Mouse (Mus musculus) liver, postnatal 0 days (tissue): Measurements from ENCODE around the gene Rfc1. TPM values are rescaled to one million over a fixed set of nuclear protein-coding genes. Genes with fewer than 3 reads are reported as not detected.

Experiments
- ATAC-seq: fragments of 200-750 bp; cut with Nextera tagmentation; 2 replicates; pipeline ENCODE4 v1.8.0; 2017; ENCODE audit warnings: mild to moderate bottlenecking, moderate library complexity
- DNase-seq: peaks from one replicate; pipeline ENCODE4 v3.0.0-alpha.2; 2016
- H3K27ac ChIP-seq: fragments of 300-500 bp; sonication (generic); 2 replicates; pipeline ENCODE4 v1.5.1; 2014; ENCODE audit warnings: antibody characterized with exemption, moderate library complexity, mild to moderate bottlenecking, low read depth
- H3K27me3 ChIP-seq: fragments of 300-500 bp; sonication (generic); 2 replicates; pipeline ENCODE4 v1.6.1; 2014; ENCODE audit warnings: low read length, control low read depth, mixed read lengths; ENCODE audit not compliant: insufficient read depth
- H3K36me3 ChIP-seq: fragments of 300-500 bp; sonication (generic); replicated peaks from 2 replicates; pipeline ENCODE4 v1.6.1; 2014; ENCODE audit warnings: mild to moderate bottlenecking, control low read depth, low read length, moderate library complexity, mixed read lengths; ENCODE audit not compliant: insufficient read depth
- H3K4me1 ChIP-seq: fragments of 300-500 bp; sonication (generic); 2 replicates; pipeline ENCODE4 v1.6.1; 2014; ENCODE audit warnings: antibody characterized with exemption, mild to moderate bottlenecking, control low read depth; ENCODE audit not compliant: insufficient read depth
- H3K4me2 ChIP-seq: fragments of 300-500 bp; sonication (generic); 2 replicates; pipeline ENCODE4 v1.6.1; 2014; ENCODE audit warnings: low read depth, mild to moderate bottlenecking, low read length, moderate library complexity, mixed read lengths
- H3K4me3 ChIP-seq: fragments of 300-500 bp; sonication (generic); 2 replicates; pipeline ENCODE4 v1.5.1; 2014; ENCODE audit warnings: low read depth, low read length
- H3K9ac ChIP-seq: fragments of 300-500 bp; sonication (generic); replicated peaks from 2 replicates; pipeline ENCODE4 v1.6.1; 2014; ENCODE audit warnings: mild to moderate bottlenecking, moderate library complexity
- H3K9me3 ChIP-seq: fragments of 300-500 bp; sonication (generic); 2 replicates; pipeline ENCODE4 v1.6.1; 2016; ENCODE audit warnings: mild to moderate bottlenecking, control low read depth, low read length, mixed read lengths
- CTCF ChIP-seq: sonication (generic); IDR thresholded peaks from 2 replicates; pipeline ENCODE4 v1.5.1; 2016; ENCODE audit warnings: antibody characterized with exemption, low read depth
- EP300 ChIP-seq: IDR thresholded peaks from 2 replicates; pipeline ENCODE4 v1.6.1; 2016; ENCODE audit warnings: antibody characterized with exemption, low read depth, mild to moderate bottlenecking
- WGBS: fragments of 180-500 bp; shearing (Covaris S2); extraction: QIAGEN DNeasy Blood & Tissue Kit; methylation state at CpG from one replicate; pipeline ENCODE4 v1.1.7; 2014; ENCODE audit not compliant: insufficient replicate concordance; 5-methylcytosine and 5-hydroxymethylcytosine counted together
- polyA plus RNA-seq: library from polyadenylated mRNA; unstranded; fragments of >200 nt; fragmentation: Nextera tagmentation; extraction: Ambion mirVana; gene quantifications from 2 replicates; pipeline ENCODE4 v1.2.1, GENCODE M21; 2015

Gene Rfc1
- polyA plus RNA-seq, 1 experiment from 2014 or later: 32.3 TPM

GRCm38 (mm10) chr5:65354985-65355384 lies 19.5 kb upstream of the Rfc1 start:
- no peaks in the 10 kb centered on the region for H3K9me3 ChIP-seq
- H3K36me3 ChIP-seq: no peaks in the 10 kb centered on the region
- TF ChIP-seq CTCF (peak; percentile 36; the same call in 1 of the 2 replicates), EP300 (no peak)
- H3K27me3 ChIP-seq: no peaks in the 10 kb centered on the region
- no peak overlapping the region for H3K4me2 ChIP-seq
- H3K27ac ChIP-seq: no peak overlapping the region
- DNase-seq (no peak), ATAC-seq (no peak)
- peaks cover 4% of the 10 kb centered on the region; the same call in 1 of the 2 replicates for H3K4me1 ChIP-seq
- H3K4me3 ChIP-seq: no peak overlapping the region
- 72% methylated on average over 5 of the region's 5 CpGs for WGBS
- H3K9ac ChIP-seq: no peak overlapping the region

GRCm38 (mm10) chr5:65354097-65354496 lies 18.6 kb upstream of the Rfc1 start:
- no peak overlapping the region for H3K4me3 ChIP-seq
- DNase-seq: peak; percentile 41
- peak overlapping the region; percentile 2; the same call in 1 of the 2 replicates for H3K27ac ChIP-seq
- no peaks in the 10 kb centered on the region for H3K9me3 ChIP-seq
- 30% methylated on average over 3 of the region's 3 CpGs for WGBS
- TF ChIP-seq EP300: no peak
- no peak for TF ChIP-seq CTCF
- H3K4me1 ChIP-seq: peaks cover 4% of the 10 kb centered on the region; the same call in 1 of the 2 replicates
- peak; percentile 53 for ATAC-seq
- peak overlapping the region; percentile 20; the same call in 1 of the 2 replicates for H3K4me2 ChIP-seq
- no peak overlapping the region for H3K9ac ChIP-seq
- no peaks in the 10 kb centered on the region for H3K36me3 ChIP-seq
- no peaks in the 10 kb centered on the region for H3K27me3 ChIP-seq

- Histone ChIP-seq H3K4me3 (peak overlapping the region; percentile 49), H3K4me1 (peaks cover 4% of the 10 kb centered on the region; the same call in 1 of the 2 replicates), H3K9ac (peak overlapping the region; percentile 68), H3K9me3 (no peaks in the 10 kb centered on the region), H3K4me2 (peak overlapping the region; percentile 64), H3K27ac (peak overlapping the region; percentile 88), H3K36me3 (no peaks in the 10 kb centered on the region), H3K27me3 (no peaks in the 10 kb centered on the region)
- DNase-seq (peak; percentile 74), ATAC-seq (peak; percentile 78)
- TF ChIP-seq EP300 (no peak), CTCF (no peak)
- WGBS: 51% methylated on average over 10 of the region's 10 CpGs
Observed at GRCm38 (mm10) chr5:65350508-65350907, 15.0 kb upstream of the Rfc1 start.

- H3K4me1 ChIP-seq: peaks cover 1% of the 10 kb centered on the region; the same call in 1 of the 2 replicates
- H3K4me3 ChIP-seq: peak within 1 kb of the TSS; percentile 49
Observed at GRCm38 (mm10) chr5:65348168-65348567, 12.7 kb upstream of the Rfc1 start, which contains the start of gene Klb. Klb (plus strand) TSS chr5:65348314.

GRCm38 (mm10) chr5:65340167-65340566 lies 4.7 kb upstream of the Rfc1 start:
- no peaks in the 10 kb centered on the region for H3K27me3 ChIP-seq
- no peak overlapping the region for H3K9ac ChIP-seq
- no peak overlapping the region; the same call in 1 of the 2 replicates for H3K4me2 ChIP-seq
- peak; percentile 72 for ATAC-seq
- peak overlapping the region; percentile 57 for H3K27ac ChIP-seq
- H3K4me1 ChIP-seq: no peaks in the 10 kb centered on the region
- no peaks in the 10 kb centered on the region for H3K9me3 ChIP-seq
- DNase-seq: no peak
- TF ChIP-seq EP300: peak; percentile 52
- TF ChIP-seq CTCF: no peak
- 44% methylated on average over 4 of the region's 4 CpGs for WGBS
- H3K4me3 ChIP-seq: no peak overlapping the region
- no peaks in the 10 kb centered on the region for H3K36me3 ChIP-seq

More at GRCm38 (mm10) chr5:65348168-65348567, 12.7 kb upstream of the Rfc1 start, which contains the start of gene Klb:
- DNase-seq: peak; percentile 53
- Histone ChIP-seq H3K9ac (peak within 1 kb of the TSS; percentile 68), H3K9me3 (no peaks in the 10 kb centered on the region), H3K27ac (peak within 1 kb of the TSS; percentile 88), H3K27me3 (no peaks in the 10 kb centered on the region), H3K36me3 (no peaks in the 10 kb centered on the region), H3K4me2 (peak within 1 kb of the TSS; percentile 42)
- WGBS: 52% methylated on average over 15 of the region's 15 CpGs
- no peak for TF ChIP-seq EP300
- TF ChIP-seq CTCF: no peak
- peak; percentile 85 for ATAC-seq

GRCm38 (mm10) chr5:65338394-65338793 lies 2.9 kb upstream of the Rfc1 start:
- no peaks in the 10 kb centered on the region for H3K4me1 ChIP-seq
- H3K27ac ChIP-seq: no peak overlapping the region
- no peaks in the 10 kb centered on the region for H3K27me3 ChIP-seq
- H3K4me3 ChIP-seq: no peak overlapping the region
- H3K9ac ChIP-seq: no peak overlapping the region
- ATAC-seq (no peak), DNase-seq (no peak)
- H3K36me3 ChIP-seq: no peaks in the 10 kb centered on the region
- H3K9me3 ChIP-seq: no peaks in the 10 kb centered on the region
- H3K4me2 ChIP-seq: no peak overlapping the region
- TF ChIP-seq CTCF (peak; percentile 58), EP300 (no peak)
- WGBS: 64% methylated on average over 6 of the region's 6 CpGs
